Mouse (Mus musculus) regulatory T cell (primary cell): Measurements from ENCODE around the gene Tceal8.

Experiments
- in situ Hi-C: fragments of 300-600 bp; cut with MboI, MseI; formaldehyde crosslinking; loops from one replicate; pipeline ENCODE4 v1.15.1; 2025; ENCODE audit warnings: high pct_unique_total_duplicates

Tceal8 gene

GRCm38 (mm10) chrX:136135559-136135958 lies 36.6 kb downstream of the Tceal8 start:
- in situ Hi-C loops, result loop anchor here (25.0 kb wide), 1 partner anchor 1352 kb away; no protein-coding TSS in a partner anchor

- in situ Hi-C loops, result loop anchor here (25.0 kb wide), 1 partner anchor 1360 kb away; no protein-coding TSS in a partner anchor
Observed at GRCm38 (mm10) chrX:136127744-136128064, 44.4 kb downstream of the Tceal8 start.

GRCm38 (mm10) chrX:136127038-136127743 lies 45.0 kb downstream of the Tceal8 start:
- in situ Hi-C loops, result loop anchor here (25.0 kb wide), 1 partner anchor 1360 kb away; no protein-coding TSS in a partner anchor
